Mouse (Mus musculus): ENCODE measurements around the gene Clec3a.
A peak's percentile ranks its signal among the peaks of the same experiment; 100 is the strongest.

Clec3a gene

GRCm38 (mm10) chr8:114417786-114418185 is at the start of gene Clec3a:
Gene Clec3a (plus strand): TSS chr8:114418086.
- no peak for DNase-seq (ENCODE audit: low read depth)

- peak; percentile 70 for DNase-seq (ENCODE audit: low read depth)
These were observed 48.6 kb upstream of the Clec3a start for GRCm38 (mm10) chr8:114369038-114369976.

DNA sequence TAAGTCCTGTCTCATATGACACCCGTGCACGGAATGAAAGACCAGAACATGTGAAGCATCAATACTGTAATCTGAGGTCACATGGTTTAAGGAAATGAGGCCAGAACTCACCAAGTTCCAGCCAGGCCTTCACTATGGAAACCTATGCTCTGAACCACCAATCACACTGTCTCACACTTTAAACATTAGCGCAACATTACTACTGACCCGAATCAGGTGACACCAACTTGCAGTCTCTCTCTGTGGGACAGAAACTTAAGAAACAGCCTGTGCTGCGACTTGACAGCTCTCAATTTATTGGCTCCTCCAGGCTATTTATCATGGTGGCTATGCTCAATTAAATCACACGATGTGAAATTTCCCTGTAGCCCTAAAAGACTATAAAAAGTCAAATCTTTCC is 43.5 kb upstream of the Clec3a start:
- no peak for DNase-seq (ENCODE audit: low read depth)

DNA sequence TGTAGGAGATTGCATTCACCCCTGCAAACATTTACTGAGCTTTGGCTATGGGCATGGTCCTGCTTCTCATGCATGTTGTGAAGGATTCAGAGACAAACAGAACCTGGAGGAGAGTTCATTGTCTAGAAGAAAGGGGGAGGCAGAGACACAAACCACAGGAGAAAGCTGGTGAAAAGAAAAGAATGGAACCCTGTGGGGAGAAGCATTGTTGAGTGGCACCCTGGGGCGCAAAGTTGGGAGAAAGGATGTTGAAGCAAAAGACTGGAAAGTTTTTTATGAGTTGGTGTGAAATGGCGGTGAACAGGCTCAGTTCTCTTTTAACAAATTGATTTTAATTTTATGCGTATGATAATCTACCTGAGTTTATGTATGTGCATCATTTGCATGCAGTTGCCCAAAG is 33.7 kb upstream of the Clec3a start:
- DNase-seq (ENCODE audit: low read depth), result no peak

DNA sequence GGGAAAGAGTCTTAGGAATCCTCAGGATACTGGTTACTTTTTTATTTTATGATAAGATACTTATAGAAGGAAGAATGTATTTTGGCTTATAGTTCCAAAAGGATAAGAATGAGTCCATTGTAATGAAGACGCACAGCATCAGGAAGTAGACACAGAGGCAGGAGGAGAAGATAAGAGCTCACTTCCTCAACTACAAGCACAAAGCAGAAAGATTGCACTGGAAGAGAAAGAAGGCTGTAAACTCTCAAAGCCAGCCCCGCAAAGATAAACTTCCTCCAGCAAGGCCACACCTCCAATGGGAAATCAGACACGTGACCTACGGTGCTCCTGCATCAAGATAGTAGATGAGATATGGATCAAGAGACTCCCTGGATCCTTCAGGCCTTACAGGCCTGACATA is 30.4 kb upstream of the Clec3a start:
- peak; percentile 73 for DNase-seq (ENCODE audit: low read depth)

- peak; percentile 66 for DNase-seq (ENCODE audit: low read depth)
These were observed 27.2 kb upstream of the Clec3a start for GRCm38 (mm10) chr8:114390465-114391254.

DNA sequence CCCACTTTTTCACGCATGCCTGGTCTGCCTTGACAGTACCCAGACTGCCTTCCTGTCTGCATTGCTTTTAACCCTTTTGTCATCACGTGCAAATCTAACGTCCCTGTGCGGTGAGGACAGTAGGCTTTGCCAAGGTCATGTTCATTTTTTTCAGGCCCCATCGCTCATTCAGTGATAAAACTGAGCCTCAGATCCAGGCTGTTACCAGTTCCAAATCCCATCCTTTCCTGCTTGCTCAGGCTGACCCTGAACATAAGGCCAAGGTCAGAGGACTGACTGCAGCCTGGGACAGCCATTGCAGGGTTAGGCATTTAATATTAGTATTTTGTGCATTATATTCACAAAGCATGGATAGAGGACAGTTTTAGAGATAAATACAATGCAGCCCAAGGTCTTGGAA is 19.6 kb upstream of the Clec3a start:
- no peak for DNase-seq (ENCODE audit: low read depth)

GRCm38 (mm10) chr8:114399273-114399672 is 18.6 kb upstream of the Clec3a start:
- DNase-seq (ENCODE audit: low read depth), result no peak

GRCm38 (mm10) chr8:114401679-114402078 is 16.2 kb upstream of the Clec3a start:
- DNase-seq (ENCODE audit: low read depth), result no peak

- peak; percentile 11 for DNase-seq (ENCODE audit: low read depth)
These were observed 6.5 kb upstream of the Clec3a start for GRCm38 (mm10) chr8:114411421-114411820.

GRCm38 (mm10) chr8:114418486-114418885 is 600 bp downstream of the Clec3a start:
- DNase-seq (ENCODE audit: low read depth), result peak; percentile 38

DNA sequence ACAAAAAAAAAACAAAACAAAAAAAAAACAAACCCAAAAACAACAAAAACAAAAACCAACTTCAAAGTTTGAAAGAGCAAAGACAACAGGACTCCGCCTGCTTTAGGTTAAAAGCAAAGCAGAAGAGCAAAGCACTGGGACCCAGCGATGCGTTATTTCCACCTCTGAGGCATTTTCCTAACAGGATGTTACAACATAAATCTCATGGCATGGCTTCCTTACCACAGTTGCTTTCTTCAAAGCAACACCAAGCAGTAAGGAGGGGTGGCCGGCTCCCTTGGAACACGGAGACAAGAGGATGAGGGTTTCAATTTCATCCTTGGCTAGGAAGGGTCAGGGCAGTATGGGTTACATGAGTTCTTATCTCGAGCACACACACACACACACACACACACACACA is 1.0 kb downstream of the Clec3a start:
- DNase-seq (ENCODE audit: low read depth), result peak; percentile 44

GRCm38 (mm10) chr8:114421544-114421943 is 3.7 kb downstream of the Clec3a start:
- no peak for DNase-seq (ENCODE audit: low read depth)

GRCm38 (mm10) chr8:114438236-114438635 is 20.4 kb downstream of the Clec3a start:
- peak; percentile 80 for DNase-seq (ENCODE audit: low read depth)

DNA sequence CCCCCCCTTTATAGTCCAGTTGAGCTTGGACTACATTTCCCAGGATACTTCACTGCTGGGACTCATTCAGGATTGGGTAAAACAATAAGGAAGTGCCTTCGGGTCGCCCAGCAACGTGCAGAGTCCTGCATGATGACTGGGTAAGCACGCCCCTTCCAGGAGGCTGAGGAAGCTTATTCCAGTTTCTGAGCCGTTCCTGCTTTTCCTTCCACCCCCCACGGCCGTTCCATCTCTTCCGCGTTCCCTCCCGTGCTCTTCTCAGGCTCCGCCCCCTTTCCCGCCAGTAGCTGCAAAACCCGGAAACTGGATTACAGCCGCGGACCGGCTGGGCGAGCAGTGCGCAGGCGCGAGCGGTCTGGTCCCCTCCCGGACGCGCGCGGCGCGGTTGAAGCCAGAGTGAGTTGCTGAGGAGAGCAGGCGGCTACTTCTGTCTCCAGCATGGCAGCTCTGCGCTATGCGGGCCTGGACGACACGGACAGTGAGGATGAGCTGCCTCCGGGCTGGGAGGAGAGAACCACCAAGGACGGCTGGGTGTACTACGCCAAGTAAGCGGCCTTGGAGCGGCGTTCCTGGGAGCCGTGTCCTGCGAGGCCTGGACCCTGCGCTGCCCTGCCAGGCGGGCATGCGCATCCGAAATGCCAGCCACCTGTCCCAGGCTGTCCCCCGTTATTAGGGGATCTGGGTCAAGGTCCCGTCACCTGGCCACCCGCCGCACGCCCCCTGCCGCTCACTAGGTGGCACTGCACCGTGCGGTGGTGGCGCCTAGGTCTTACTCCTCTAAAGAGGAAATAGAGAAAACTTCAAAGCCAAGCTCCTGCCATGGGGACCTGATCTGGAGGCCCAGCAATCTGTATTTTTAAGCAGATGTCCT is 21.7 kb downstream of the Clec3a start, which contains the start of gene Wwox:
Gene Wwox, plus strand, starts transcription at position 322 of the 871 bp plus-strand sequence.
- peak; percentile 99 for DNase-seq (ENCODE audit: low read depth)

DNA sequence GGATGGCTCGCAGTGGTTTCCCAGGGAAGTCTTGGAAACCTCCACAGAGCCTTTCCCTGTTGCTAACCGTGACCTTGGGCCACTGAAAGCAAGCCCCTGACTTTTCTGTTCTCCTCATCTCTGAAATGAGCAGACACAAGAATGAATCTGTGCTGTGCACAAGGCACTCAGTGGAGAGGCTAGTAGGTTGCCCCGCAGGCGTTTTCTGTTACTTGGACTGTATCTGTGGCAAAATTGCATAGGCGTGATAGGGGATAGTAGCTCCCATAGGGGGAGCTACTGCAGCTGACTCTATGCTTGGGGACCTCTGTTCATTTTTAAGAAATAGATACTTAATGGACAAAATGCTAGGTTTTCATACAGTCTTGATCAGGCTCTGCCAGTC is 22.3 kb downstream of the Clec3a start:
- DNase-seq (ENCODE audit: low read depth), result peak; percentile 53

DNA sequence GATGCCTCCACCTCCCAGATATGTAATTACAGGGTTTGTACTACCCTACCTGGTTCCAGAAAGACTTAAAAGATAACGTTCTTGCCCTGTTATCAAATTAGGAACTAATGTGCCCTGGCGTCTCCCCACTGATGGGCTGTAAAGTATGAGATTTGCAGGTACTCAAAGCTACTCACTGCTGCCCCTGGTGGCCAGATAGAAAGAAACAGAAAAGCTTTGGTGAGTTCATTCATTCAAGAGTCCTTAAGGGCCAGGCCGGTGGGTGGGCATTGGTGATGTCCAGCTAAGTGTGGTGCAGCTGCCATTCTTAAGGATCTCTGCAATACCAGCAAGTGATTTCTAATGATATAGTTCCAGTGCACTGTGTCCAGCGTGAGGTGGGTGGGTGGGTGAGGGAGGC is 23.7 kb downstream of the Clec3a start:
- DNase-seq (ENCODE audit: low read depth), result peak; percentile 44

- DNase-seq (ENCODE audit: low read depth), result no peak
These were observed 29.0 kb downstream of the Clec3a start for GRCm38 (mm10) chr8:114446884-114447283.

GRCm38 (mm10) chr8:114452278-114452677 is 34.4 kb downstream of the Clec3a start:
- DNase-seq (ENCODE audit: low read depth), result no peak

GRCm38 (mm10) chr8:114452781-114453221 is 34.9 kb downstream of the Clec3a start:
- peak; percentile 78 for DNase-seq (ENCODE audit: low read depth)

DNA sequence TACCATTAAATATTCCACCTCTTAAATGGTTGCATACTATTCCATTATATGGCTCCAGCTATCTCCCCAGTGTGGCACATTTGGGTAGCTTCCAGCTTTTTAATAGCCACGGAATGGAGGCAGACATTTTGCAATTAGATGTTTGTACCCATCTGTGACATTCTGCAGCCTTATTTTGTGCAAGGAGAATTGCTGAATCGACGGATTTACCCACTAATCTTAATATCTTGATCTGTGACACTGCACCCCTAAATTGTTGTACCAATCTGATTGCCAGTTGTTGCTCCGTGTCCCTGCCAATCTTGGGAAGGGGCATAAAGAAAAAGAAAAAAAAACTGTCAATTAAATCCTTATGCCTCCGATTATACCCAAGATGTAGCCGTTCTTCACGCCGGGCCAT is 37.4 kb downstream of the Clec3a start:
- no peak for DNase-seq (ENCODE audit: low read depth)

DNA sequence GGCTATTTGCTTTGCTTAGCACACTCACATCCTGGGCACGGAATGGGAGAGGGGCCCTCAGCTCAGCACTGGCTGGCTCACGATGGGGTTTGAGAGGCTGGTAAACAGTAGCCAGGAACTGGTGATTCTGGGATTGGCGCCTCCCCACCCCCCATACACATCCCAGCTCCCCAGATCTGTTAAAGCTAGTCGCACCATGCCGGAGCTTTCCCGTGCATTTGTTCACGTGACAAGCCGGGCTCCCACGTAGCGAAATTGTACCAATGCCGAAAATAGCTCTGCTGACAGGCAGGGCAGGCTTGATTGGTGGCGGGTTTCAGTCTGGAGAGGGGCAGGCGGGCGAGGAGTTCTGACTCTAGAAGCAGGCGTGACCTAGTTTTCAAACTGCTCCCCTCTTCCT is 38.1 kb downstream of the Clec3a start:
- DNase-seq (ENCODE audit: low read depth), result no peak

All from 416B (cell line).